Mouse (Mus musculus) liver, adult 2 months (tissue): ENCODE measurements around the gene Ndufb2. TPM values are rescaled to one million over a fixed set of nuclear protein-coding genes. Genes with fewer than 3 reads are reported as not detected.

Experiments used
- DNase-seq: peaks from one replicate; pipeline ENCODE4 v3.0.0-alpha.2; 2011; ENCODE audit warnings: low read depth, low spot score; ENCODE audit errors: extremely low read depth
- H3K27ac ChIP-seq: fragments of 200-500 bp; replicated peaks from 2 replicates; pipeline ENCODE4 v1.5.1; 2012; ENCODE audit warnings: low read depth, mild to moderate bottlenecking, control low read depth, inconsistent platforms, low read length; ENCODE audit not compliant: insufficient read depth
- H3K27me3 ChIP-seq: fragments of 200-500 bp; 2 replicates; pipeline ENCODE4 v1.6.1; 2012; ENCODE audit warnings: mild to moderate bottlenecking, moderate library complexity, low read length, inconsistent platforms; ENCODE audit not compliant: control insufficient read depth, insufficient read depth
- H3K36me3 ChIP-seq: fragments of 200-500 bp; 2 replicates; pipeline ENCODE4 v1.6.1; 2012; ENCODE audit warnings: low read length, inconsistent platforms; ENCODE audit not compliant: control insufficient read depth, insufficient read depth
- H3K4me1 ChIP-seq: fragments of 200-500 bp; 2 replicates; pipeline ENCODE4 v1.6.1; 2011; ENCODE audit warnings: low read length; ENCODE audit not compliant: control insufficient read depth, insufficient read depth
- H3K4me3 ChIP-seq: fragments of 200-500 bp; 2 replicates; pipeline ENCODE4 v1.5.1; 2011; ENCODE audit warnings: low read depth, mild to moderate bottlenecking, control low read depth, low read length, moderate library complexity; ENCODE audit not compliant: insufficient read depth
- H3K79me2 ChIP-seq: fragments of 200-500 bp; 2 replicates; pipeline ENCODE4 v1.6.1; 2012; ENCODE audit warnings: inconsistent platforms, mild to moderate bottlenecking, low read length, moderate library complexity; ENCODE audit not compliant: control insufficient read depth, insufficient read depth
- H3K9ac ChIP-seq: fragments of 200-500 bp; 2 replicates; pipeline ENCODE4 v1.6.1; 2012; ENCODE audit warnings: low read depth, mild to moderate bottlenecking, control low read depth, inconsistent platforms, low read length
- CTCF ChIP-seq: fragments of 200-500 bp; IDR thresholded peaks from 2 replicates; pipeline ENCODE4 v1.5.1; 2011; ENCODE audit warnings: low read depth, low read length, control low read depth
- POLR2A ChIP-seq: fragments of 200-500 bp; IDR thresholded peaks from 2 replicates; pipeline ENCODE4 v1.6.1; 2011; ENCODE audit warnings: low read length, control low read depth; ENCODE audit not compliant: insufficient read depth; ENCODE audit errors: extremely low read depth
- WGBS: fragments of 180-500 bp; shearing (Covaris S2); methylation state at CpG from one replicate; pipeline ENCODE4 v1.1.7; 2018; 5-methylcytosine and 5-hydroxymethylcytosine counted together
- polyA plus RNA-seq: library from polyadenylated mRNA; depleted of rRNA; stranded (reverse); fragments of >200 nt; gene quantifications from 2 replicates; pipeline ENCODE4 v1.2.3, GENCODE M21; 2012
- total RNA-seq: library from RNA; depleted of rRNA; stranded (reverse); fragments of >200 nt; gene quantifications from 2 replicates; pipeline ENCODE4 v1.2.3, GENCODE M21; 2014

Ndufb2 gene
- total and polyA plus RNA-seq, 2 experiments = 235 to 465 TPM

GRCm38 (mm10) chr6:39574555-39574869, 17.9 kb upstream of the Ndufb2 start:
- DNase-seq = no peak

GRCm38 (mm10) chr6:39574951-39575350, 17.4 kb upstream of the Ndufb2 start:
- 83% methylated on average over 7 of the region's 7 CpGs for WGBS
- no peak overlapping the region for H3K27ac ChIP-seq
- peaks cover 15% of the 10 kb centered on the region; the same call in 1 of the 2 replicates for H3K36me3 ChIP-seq
- no peaks in the 10 kb centered on the region for H3K27me3 ChIP-seq
- H3K79me2 ChIP-seq = no peaks in the 10 kb centered on the region; the same call in 1 of the 2 replicates
- H3K9ac ChIP-seq = no peak overlapping the region
- H3K4me1 ChIP-seq = peaks cover 8% of the 10 kb centered on the region
- no peak overlapping the region; the same call in 1 of the 2 replicates for H3K4me3 ChIP-seq
- TF ChIP-seq CTCF = no peak
- TF ChIP-seq POLR2A = no peak
- no peak for DNase-seq

More at GRCm38 (mm10) chr6:39574555-39574869, 17.9 kb upstream of the Ndufb2 start:
- H3K27ac ChIP-seq = peak overlapping the region; percentile 64; the same call in 1 of the 2 replicates
- peak overlapping the region; percentile 67 for H3K4me3 ChIP-seq
- H3K4me1 ChIP-seq = peaks cover 8% of the 10 kb centered on the region
- no peaks in the 10 kb centered on the region; the same call in 1 of the 2 replicates for H3K79me2 ChIP-seq
- H3K36me3 ChIP-seq = peaks cover 13% of the 10 kb centered on the region; the same call in 1 of the 2 replicates
- WGBS = 14% methylated on average over 10 of the region's 10 CpGs
- H3K27me3 ChIP-seq = no peaks in the 10 kb centered on the region
- TF ChIP-seq POLR2A = no peak
- TF ChIP-seq CTCF = no peak
- H3K9ac ChIP-seq = peak overlapping the region; percentile 78

DNA sequence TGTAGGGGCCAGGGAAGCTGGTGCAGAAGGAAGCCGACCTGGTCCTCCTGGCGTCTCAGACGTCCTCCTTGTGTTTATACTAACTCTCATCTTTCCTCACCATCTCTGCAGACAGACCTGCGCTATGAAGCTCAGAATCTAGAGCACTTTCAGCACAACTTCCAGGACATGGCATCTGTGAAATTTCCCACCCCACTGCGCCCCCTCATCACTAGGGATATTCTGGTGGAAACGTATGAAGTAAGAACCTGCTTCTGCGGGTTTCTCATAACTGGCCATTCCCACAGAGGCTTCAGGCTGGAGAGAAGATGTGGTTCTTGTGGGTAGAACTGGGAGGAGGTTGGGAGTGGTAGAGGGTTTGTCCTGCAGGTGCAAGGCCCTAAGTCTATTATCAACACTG, 12.8 kb upstream of the Ndufb2 start:
- Histone ChIP-seq H3K79me2 (no peaks in the 10 kb centered on the region; the same call in 1 of the 2 replicates), H3K4me3 (no peak overlapping the region), H3K27ac (no peak overlapping the region), H3K9ac (no peak overlapping the region), H3K4me1 (peaks cover 6% of the 10 kb centered on the region), H3K27me3 (no peaks in the 10 kb centered on the region), H3K36me3 (peaks cover 36% of the 10 kb centered on the region)
- WGBS = 95% methylated on average over 7 of the region's 7 CpGs
- DNase-seq = no peak
- TF ChIP-seq POLR2A (no peak), CTCF (no peak)

- no peak for TF ChIP-seq CTCF
- TF ChIP-seq POLR2A = no peak
- Histone ChIP-seq H3K27me3 (no peaks in the 10 kb centered on the region), H3K4me1 (no peaks in the 10 kb centered on the region), H3K9ac (no peak overlapping the region), H3K36me3 (peaks cover 36% of the 10 kb centered on the region), H3K4me3 (no peak overlapping the region), H3K79me2 (no peaks in the 10 kb centered on the region; the same call in 1 of the 2 replicates), H3K27ac (no peak overlapping the region)
- no peak for DNase-seq
- 84% methylated on average over 2 of the region's 2 CpGs for WGBS
Observed at GRCm38 (mm10) chr6:39580558-39580957, 11.8 kb upstream of the Ndufb2 start.

GRCm38 (mm10) chr6:39581087-39581784, 11.1 kb upstream of the Ndufb2 start:
- TF ChIP-seq POLR2A (no peak), CTCF (no peak)
- H3K9ac ChIP-seq = no peak overlapping the region
- no peak for DNase-seq
- no peak overlapping the region for H3K27ac ChIP-seq
- H3K79me2 ChIP-seq = no peaks in the 10 kb centered on the region; the same call in 1 of the 2 replicates
- no peak overlapping the region for H3K4me3 ChIP-seq
- WGBS = 84% methylated on average over 7 of the region's 7 CpGs
- H3K27me3 ChIP-seq = no peaks in the 10 kb centered on the region
- H3K36me3 ChIP-seq = peaks cover 41% of the 10 kb centered on the region
- H3K4me1 ChIP-seq = no peaks in the 10 kb centered on the region

DNA sequence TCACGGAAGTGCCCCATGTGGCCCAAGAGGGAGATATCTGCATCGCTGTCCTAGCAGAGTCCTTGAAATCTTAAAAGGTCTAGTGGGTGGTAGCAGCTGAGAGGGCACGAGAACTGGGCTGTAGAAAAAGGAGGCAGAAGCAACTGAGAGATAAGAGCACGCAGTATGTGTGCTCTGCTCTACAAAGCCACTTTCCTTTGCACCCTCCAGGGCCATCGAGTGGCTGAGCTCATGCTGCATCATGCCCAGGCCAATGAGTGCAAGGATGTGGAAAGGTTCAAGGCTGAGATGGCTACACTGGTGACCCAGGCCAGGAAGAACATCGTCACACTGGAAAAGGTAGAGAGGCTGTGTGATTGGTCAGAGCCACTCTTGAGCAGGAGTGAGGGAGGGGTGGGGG, 6.9 kb upstream of the Ndufb2 start, which contains the start of gene Gm42420:
TSS of gene Gm42420 (plus strand) at position 237 of the 400 bp plus-strand sequence.
- Histone ChIP-seq H3K4me1 (no peaks in the 10 kb centered on the region), H3K4me3 (no peak within 1 kb of the TSS), H3K79me2 (no peaks in the 10 kb centered on the region), H3K9ac (no peak within 1 kb of the TSS), H3K27me3 (no peaks in the 10 kb centered on the region), H3K27ac (no peak within 1 kb of the TSS), H3K36me3 (peaks cover 34% of the 10 kb centered on the region)
- DNase-seq = no peak
- WGBS = 92% methylated on average over 6 of the region's 6 CpGs
- TF ChIP-seq POLR2A (no peak), CTCF (no peak)
